11 mouse cellular contexts compared by ENCODE assay signal in genomic region chr1:175385581-175386235, GRCm38 (mm10).
DNase-seq lines count a peak whose midpoint lies in the region; ATAC-seq and TF ChIP-seq lines count a peak whose summit lies in the region.
"Had no signal": no experiment of that assay in that cellular context is flagged by ENCODE, and none has a peak within 500 bp of the region (broad histone marks: within the 10 kb centered on the region; RNA-seq: fewer than 3 reads in every experiment).

No protein-coding gene starts in this region.

- no peak overlapping the region for H3K4me2 ChIP-seq in forebrain, postnatal 0 days (ENCODE audit: low read depth)
- H3K4me2 ChIP-seq in midbrain, embryonic 12.5 days (replicated peaks), result no peak overlapping the region
- H3K4me2 ChIP-seq: lung, embryonic 14.5 days had no signal

- peak; percentile 93 for ATAC-seq in forebrain, postnatal 0 days
- ATAC-seq in midbrain, embryonic 12.5 days (ENCODE audit: low FRiP score, low read depth), result peak; percentile 91
- no peak for ATAC-seq in granulocyte monocyte progenitor cell, adult 5-6 weeks (replicated peaks; ENCODE audit: poor library complexity, severe bottlenecking)

- 0 out of 2 replicates have a peak, but pooled peaks cover 6% of the 10 kb centered on the region for H3K4me1 ChIP-seq in forebrain, postnatal 0 days (ENCODE audit: insufficient read depth)
- peaks cover 10% of the 10 kb centered on the region for H3K4me1 ChIP-seq in midbrain, embryonic 12.5 days

- H3K9me3 ChIP-seq in forebrain, postnatal 0 days (ENCODE audit: low read length), result no peaks in the 10 kb centered on the region
- no peaks in the 10 kb centered on the region for H3K9me3 ChIP-seq in midbrain, embryonic 12.5 days

- 4% methylated on average over 3 of the region's 3 CpGs for WGBS in forebrain, postnatal 0 days
- WGBS in midbrain, embryonic 12.5 days, result 18% methylated on average over 3 of the region's 3 CpGs

- no peak overlapping the region for H3K27ac ChIP-seq in forebrain, postnatal 0 days (ENCODE audit: low read depth, low read length)
- no peak overlapping the region for H3K27ac ChIP-seq in midbrain, embryonic 12.5 days (replicated peaks)

- DNase-seq in ZHBTc4 (ENCODE audit: low read depth, low spot score), result peak; percentile 3
- DNase-seq in cerebellum, postnatal 10 days, result peak; percentile 49 to 54
- peak; percentile 50 for DNase-seq in forebrain, postnatal 0 days
- DNase-seq in thymus, postnatal 10 days (ENCODE audit: low spot score in 2 of 2), result no peak
- DNase-seq in kidney, adult 8-10 months, result no peak
- no peak for DNase-seq in urinary bladder, postnatal 25 days (ENCODE audit: low spot score)
- DNase-seq: gastrocnemius, postnatal 36 days; kidney, adult 18-20 months; lung, embryonic 14.5 days had no signal

- no peaks in the 10 kb centered on the region for H3K36me3 ChIP-seq in forebrain, postnatal 0 days (ENCODE audit: insufficient read depth)
- no peaks in the 10 kb centered on the region for H3K36me3 ChIP-seq in midbrain, embryonic 12.5 days

- H3K9ac ChIP-seq in forebrain, postnatal 0 days, result no peak overlapping the region
- H3K9ac ChIP-seq in midbrain, embryonic 12.5 days (replicated peaks), result no peak overlapping the region
- H3K9ac ChIP-seq: lung, embryonic 14.5 days had no signal

- no peak for TF ChIP-seq CTCF in forebrain, postnatal 0 days (IDR thresholded peaks at IDR 0.05; ENCODE audit: low read depth)

- H3K4me3 ChIP-seq in forebrain, postnatal 0 days (ENCODE audit: low read depth, low read length), result no peak overlapping the region
- H3K4me3 ChIP-seq in midbrain, embryonic 12.5 days, result no peak overlapping the region

- no peaks in the 10 kb centered on the region for H3K27me3 ChIP-seq in forebrain, postnatal 0 days (ENCODE audit: insufficient read depth, low read length)
- H3K27me3 ChIP-seq in midbrain, embryonic 12.5 days, result no peaks in the 10 kb centered on the region

Comparison
In these comparisons a context has a peak if more than half of its experiments do, and no peak if none do; other contexts are left out.
1. DNase-seq: peak in ZHBTc4 (single experiment), cerebellum, postnatal 10 days (2 of 2) and forebrain, postnatal 0 days (single experiment); none in thymus, postnatal 10 days (0 of 2), kidney, adult 8-10 months (0 of 2) and urinary bladder, postnatal 25 days (single experiment).